Mouse (Mus musculus) 3T3-L1 (cell line): ENCODE measurements at regions not wholly inside any gene's neighbourhood (a gene's known extent, or its start where the extent isn't known, plus 50 kb on each side); places are given as distances from the start of the nearest gene placed in this dataset.

Experiments used
- DNase-seq: peaks from one replicate; pipeline ENCODE4 v3.0.0-alpha.2; 2015; ENCODE audit warnings: low read depth, low spot score

DNA sequence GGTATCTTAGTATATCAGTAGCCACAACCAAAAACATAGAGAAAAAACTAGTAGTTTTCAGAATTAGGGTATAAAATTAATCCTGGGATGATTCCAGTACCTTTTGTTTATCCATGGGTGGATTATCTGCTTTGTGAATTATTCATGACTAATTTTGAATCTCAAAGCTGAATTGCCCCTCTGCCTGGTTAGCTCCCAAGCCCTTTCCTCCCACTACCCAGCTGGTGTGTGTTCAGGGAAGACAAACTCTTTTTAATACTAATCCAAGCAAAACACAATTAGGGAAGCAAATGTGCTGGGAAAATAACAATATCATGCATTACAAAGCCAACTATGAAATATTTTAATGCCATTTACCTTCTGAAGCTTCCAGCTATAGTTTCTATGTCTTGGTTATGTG is 347.4 kb downstream of the Gm43517 start:
- DNase-seq, result no peak

DNA sequence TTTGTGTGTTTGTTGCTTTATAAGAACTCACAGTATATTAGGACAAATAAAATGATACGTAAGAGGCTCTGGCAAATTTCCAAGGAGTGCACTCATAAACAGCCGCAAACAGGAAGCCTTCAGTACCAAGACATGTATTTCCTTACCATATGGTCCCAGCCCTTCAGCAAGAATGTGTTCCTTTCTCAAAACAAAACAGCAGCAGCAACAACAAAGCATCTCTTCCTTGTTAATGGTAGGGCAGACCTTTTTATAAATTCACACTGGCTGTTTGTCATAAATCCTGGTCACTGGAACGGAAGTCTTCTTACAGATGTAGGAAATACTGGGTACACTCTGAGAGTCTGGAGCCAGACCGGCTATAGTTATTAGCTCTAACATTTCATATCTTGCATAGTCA is 352.1 kb downstream of the Gm43517 start:
- DNase-seq, result no peak

DNA sequence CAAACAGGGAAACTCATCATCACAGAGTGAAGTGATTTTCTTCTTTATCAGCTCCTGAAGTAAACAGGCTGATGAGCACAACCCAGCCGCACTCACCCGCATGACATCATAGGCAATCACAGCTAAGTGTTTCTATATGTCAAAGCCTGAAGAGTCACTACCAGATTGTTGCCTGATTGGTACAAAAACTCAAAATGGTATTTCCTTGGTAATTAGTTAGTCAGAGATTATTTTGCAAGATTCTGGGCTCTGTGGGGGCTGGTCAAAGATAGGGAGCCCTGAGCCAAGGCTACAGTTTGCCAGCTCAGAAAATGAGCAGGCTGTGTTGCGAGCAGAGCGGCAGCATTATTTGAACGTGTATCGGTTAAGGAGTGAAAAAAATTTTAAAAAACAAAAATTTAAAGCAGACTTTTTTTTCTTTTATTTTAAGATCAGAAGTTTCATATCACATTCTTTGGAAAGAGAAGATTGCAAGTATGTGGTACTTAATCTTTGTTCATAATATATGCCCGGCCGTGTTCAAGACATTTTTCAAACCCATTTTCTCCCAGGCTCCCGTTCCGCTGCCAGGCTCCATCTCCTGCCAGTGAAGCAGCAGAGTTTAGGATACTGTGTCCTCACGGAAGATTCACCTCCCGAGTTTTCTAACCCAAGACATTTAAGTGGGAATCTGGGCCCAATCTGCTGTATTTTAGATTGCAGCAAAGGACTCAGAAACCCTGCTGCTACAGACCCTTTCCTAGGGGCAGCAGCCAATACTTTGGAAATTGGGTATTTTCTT is 355.2 kb downstream of the Gm43517 start:
- DNase-seq, result no peak

DNA sequence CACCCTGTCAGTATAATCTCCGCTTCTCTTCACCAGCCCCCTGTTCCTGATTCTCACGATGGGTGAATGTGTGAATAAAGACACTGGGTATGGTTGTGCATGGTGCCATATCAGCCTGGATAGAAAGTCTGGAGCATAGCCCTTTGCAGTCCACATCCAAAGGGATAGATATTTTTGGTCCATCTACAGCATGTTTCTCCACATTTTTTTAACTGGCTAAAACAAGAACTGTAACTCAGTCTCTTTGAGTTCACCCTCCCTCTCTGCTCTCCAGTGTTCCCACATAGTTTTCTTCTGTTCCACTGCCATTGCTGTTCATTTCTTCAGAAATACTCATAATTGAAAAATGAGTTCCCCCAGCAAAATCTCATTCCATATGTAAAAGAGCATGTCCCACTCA is 358.4 kb downstream of the Gm43517 start:
- DNase-seq, result no peak

DNA sequence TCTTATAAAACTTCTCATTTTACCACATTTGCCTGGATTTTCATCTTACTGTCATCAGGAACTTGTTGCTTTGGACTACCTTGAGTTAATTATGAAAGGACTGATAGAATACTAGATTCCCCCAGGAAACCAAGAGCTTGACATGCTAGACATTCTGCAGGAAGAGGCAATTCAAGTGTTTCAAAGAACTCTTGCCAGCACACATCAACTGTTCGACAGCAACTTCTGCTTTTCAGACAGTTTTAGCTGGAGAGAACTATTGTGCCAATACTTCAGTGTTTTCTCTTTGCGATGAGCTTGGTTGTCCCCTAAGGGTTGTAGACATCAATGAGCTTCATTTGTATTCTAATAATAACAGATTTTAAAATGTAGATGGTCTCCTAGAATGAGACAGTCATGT is 362.1 kb downstream of the Gm43517 start:
- DNase-seq, result no peak

DNA sequence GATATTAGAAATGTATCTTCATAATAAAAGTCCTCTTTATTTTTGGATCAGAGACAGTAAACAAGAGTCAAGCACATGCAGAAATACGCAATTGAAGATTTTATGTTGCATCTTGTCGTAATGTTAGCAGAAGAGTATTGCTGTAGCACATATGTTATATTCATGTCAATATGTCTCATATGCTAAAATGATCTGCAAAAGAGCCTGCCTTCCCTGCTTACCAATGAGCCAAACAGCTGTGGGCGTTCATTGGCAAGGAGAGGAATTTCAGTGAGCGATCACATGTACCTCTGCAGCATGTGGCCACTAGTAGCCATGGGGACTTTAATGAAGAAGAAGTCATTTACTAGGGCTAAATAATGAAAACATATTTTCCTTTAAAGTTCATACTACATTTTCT is 373.4 kb downstream of the Gm43517 start:
- no peak for DNase-seq

DNA sequence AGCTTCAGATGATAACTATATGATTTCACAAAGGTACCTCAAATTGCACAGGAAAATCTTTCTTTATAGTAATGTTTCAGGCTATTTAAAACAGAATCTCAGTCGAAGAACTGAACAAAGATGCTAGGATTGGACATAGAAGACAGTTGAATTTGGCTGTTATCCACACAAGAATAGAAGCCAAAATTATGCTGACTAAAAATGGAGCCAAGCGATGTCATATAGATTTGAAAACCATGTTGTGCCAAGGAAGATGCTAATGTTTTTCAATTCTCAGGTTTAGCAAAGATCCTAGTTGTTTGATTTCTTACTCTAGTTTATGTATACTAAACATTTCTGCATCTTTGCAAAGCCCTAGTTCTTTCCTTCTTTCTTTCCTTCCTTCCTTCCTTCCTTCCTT is 379.6 kb downstream of the Gm43517 start:
- DNase-seq, result no peak

DNA sequence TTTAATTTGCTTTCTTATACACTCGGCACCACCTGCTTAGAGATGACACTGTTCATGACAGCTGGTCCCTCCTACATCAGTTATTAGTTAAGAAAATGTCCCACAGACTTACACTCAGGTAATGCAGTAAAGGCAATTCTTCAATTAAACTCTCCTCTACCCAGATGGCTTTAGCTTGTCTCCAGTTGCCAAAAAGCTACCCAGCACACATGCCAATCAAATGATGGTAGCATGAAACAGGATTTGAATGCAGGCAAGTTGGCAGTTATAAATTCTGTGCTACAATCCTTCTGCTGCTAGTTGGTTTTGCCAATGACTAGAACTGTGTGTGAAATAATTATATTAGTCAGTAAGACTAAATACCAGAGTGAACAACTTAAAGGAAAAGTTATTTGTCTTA is 423.4 kb downstream of the Gm43517 start:
- DNase-seq, result no peak

DNA sequence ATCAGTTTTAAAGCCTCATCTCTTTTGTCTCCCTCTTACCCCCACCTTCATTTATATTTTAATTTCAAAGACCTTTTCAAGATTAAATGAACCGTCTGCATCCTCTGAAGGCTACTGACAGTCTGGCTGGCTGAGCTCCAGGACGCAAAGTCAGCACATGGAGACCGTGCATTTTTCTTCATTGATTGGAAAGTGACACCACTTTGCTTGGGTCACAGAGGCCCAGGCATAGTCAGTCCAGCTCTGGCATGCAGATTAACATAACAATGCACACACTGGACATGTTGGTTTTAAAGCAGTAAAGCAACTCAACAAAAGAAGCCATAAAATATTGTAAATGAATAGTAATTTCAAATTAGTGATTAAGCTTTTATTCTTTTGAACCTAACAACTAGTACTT is 429.7 kb downstream of the Gm43517 start:
- no peak for DNase-seq

DNA sequence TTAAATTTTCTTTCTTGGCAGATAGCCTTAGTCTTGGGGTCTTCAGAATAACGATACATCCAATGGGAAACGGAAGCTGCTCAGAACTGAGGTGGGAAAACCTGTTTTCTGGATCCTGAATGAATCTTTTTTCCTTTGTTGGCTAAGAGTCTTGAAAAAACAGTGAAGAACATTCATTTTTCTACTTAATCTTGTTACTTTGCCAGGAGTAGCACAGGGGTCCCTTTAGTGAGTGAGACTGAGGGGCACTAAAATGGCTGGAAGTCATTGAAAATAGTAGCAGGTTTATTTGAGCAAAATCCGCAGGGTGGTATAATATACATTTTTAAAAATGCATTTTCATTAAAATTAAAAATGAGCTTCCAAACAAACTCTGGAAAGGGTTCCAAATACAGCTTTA is 442.8 kb downstream of the Gm43517 start:
- no peak for DNase-seq

DNA sequence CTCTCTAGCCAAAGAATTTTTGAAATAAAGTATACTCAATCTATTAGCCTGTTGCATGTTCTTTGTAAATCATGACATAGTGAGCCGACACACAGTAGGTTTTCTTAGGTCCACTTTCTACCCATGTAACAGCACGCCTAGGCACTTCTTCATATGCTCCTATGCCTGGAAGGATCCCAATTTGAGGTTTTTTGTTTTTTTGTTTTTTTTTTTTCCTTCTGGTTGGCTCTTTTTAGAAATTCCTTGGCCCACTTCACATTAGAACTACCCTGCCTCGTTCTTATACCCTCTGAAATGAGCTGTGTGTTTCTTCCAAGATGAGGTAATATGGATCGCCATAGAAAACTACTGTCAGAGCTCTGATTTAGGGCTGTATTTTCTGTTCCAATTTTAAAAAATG is 443.6 kb downstream of the Gm43517 start:
- no peak for DNase-seq

DNA sequence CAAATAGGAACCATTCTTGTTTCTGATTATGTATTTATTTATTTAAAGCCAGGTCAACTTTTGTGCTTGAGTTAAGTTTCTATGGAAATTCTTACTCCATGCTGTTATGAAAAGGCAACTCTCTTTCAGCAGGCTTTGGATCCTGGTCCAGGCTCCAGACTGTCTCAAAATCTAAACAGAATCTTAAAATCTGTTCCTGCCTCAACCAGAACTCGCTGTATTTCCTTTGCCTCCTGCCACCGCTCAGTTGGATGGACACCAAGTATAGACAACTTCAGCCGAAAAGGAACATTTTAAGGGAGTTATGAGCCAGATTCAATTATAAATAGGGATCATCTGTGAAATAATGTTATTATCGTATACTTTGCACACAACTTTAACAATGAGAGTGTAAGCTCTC is 445.7 kb downstream of the Gm43517 start:
- DNase-seq, result no peak

DNA sequence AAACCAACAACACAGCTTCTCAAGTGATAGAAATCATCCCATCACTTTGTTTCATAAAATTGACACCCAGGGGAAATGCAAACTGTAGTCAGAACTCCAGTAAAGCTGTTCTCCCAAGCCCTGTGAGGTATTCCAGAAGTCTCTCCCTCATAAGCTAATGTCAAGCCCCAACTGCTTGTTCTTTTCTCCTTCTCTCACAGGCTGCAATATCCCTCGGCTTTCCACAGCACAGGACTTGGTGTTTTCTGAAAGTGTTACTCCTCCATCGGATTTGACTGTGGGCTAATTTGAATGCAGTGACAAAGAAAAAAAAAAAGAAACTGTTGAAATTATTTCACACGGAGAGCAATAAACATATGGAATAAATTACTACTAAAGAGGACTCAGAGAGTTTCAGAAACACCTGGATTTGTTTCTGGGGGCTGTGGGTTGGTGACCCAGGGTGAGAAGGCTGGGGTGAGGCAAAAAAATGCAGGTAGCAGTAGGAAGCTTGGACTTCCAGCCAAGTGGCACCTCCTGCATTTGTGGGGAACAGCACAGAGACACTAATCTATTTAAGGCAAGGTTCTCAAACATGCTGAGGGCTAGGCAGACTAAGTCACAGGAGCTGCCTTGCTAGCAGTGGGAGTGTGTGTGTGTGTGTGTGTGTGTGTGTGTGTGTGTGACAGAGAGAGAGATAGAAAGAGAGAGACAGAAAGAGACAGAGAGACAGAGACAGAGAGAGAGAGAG is 447.3 kb downstream of the Gm43517 start:
- DNase-seq, result no peak

DNA sequence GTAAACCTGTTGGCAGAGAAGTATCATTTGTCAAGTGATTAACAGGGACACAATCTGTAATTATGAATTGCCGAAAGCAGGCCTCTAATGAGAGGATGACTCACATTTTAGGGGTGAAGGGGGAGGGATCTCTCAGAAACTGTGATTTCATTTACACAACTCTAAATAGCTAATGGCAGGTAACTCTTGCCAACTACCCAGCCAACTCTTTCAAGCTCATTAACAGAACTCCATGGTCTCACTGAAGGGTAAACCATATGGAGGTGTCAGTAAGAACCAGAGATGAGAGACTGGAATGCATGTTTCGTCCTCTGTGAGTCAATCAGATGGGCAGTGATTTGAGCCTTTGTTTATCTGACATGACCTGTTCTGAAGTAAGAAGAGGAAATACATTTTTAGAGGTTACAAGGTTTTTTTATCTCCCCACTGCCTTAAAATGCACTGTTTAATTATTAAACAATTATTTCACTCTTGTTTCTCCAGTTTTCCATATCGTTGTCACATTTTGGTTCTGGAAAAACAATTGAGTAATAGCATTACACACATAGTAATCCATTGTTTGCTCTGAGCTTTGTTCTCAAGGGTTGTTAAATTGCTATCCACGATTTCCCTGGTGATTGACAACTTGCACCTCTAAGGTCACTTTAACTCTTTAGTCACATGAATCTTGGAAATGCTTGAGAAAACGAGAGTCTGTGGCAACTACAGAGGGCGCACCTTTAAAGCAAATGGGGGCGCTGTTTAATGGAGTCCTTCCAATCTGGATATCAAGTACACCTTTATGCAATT is 451.5 kb downstream of the Gm43517 start:
- no peak for DNase-seq

DNA sequence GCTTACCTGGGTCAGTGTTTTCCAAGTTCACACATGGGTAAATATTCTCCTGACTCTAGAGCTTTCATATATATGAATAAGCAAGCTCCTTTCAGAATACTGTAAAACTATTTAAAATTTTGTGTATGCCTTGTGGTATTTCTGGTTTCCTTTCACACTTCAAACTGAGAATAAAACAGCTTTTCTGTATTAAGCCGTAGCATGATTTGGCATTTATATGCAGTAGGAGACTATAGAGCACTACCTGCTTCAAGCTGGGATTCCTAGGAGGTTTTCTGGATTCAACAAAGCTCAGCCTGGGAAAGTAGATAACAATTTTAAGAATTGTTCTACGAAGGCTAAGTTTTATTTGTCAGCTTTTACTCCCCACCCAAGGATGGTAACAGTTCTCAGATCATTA is 500.5 kb downstream of the Gm43517 start:
- no peak for DNase-seq

DNA sequence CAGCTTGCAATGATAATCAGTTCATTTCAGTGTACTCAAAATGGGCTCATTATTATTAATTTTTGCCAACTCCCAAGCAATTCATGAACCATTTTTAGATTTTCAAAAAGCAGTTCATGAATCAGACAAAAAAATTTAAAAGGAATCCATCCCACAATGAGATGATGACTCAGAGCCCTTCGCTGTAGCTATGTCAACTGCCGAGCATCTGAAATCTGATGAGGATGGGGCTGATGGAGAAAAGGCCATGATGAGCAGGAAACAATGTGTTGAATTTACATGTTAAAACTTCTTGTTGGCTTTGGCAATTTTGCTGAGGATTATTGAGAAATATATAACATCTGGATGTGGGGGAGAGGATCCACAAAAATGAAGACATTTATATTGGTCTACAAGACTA is 502.3 kb downstream of the Gm43517 start:
- peak; percentile 81 for DNase-seq

DNA sequence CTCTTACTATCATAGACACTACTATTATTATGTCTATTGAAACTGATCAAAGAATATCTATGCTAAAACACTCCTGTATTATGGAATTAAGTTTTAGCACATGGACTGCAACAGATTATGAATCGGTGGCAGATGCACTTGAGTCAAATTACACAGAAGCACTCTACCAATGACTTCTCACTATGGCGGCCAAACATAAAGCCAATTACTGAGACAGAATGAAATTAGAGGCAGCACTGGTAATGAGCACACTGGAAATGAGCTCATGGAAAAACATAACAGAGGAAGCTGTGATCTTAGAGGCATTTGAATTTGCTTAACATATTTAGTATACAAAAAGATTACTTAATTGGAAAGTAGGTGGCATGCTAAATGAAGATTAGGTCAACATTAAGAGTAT is 512.8 kb downstream of the Gm43517 start:
- DNase-seq, result no peak

DNA sequence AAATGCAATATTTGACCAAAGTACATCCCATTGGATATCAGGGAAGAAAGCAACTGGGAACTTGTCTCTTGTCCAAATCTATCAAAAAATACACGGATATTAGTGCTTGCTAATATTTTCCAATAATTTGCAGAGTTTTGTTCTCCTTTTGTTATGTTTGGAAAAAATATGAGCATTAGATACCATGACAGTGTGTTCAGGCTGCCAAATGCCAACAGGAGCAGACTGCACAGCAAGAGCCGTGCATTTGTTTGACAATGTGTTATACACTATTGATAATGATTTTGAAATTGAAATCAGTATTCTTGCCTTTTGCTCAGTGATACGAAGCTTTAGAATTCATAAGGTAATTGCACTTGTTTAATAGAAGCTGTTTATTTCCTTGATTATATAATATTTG is 530.7 kb downstream of the Gm43517 start:
- no peak for DNase-seq

DNA sequence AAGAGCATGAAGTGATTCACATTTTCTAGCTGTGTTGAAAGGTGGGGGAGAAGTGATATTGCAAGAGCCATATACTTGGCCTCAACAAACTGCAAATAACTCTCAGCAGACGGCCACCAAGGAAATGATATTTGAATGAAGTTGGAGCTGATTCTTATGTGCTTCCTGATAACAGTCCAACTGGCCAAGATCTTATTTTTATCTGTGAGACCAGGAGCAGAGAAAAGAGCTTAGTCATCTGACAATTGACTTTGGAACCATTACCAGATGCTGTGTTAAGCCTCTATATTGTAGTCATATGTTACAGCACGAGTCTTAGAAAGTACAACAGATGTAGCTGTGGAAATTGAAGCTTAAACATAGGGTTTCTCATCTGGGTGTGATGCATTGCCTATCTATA is 536.6 kb downstream of the Gm43517 start:
- DNase-seq, result peak; percentile 66

DNA sequence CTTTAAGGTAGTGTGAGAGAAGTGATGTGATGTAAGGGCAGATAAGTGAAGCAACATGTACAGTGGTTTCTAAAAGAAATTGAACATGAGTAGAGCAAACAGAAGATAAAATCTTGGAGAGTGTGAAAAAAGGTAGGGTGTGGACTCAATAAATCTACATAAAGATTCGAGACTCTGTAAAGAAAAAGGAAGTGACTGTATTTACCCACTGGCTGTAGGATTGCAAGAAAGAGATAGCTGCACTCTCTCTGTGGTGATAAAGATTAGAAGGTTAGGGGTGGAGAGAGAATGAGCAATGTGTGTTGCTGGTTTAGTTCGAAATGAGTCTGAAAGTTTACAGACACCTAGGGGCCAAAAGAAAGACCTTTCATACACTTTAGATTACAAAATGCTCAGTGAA is 555.8 kb downstream of the Gm43517 start:
- no peak for DNase-seq

DNA sequence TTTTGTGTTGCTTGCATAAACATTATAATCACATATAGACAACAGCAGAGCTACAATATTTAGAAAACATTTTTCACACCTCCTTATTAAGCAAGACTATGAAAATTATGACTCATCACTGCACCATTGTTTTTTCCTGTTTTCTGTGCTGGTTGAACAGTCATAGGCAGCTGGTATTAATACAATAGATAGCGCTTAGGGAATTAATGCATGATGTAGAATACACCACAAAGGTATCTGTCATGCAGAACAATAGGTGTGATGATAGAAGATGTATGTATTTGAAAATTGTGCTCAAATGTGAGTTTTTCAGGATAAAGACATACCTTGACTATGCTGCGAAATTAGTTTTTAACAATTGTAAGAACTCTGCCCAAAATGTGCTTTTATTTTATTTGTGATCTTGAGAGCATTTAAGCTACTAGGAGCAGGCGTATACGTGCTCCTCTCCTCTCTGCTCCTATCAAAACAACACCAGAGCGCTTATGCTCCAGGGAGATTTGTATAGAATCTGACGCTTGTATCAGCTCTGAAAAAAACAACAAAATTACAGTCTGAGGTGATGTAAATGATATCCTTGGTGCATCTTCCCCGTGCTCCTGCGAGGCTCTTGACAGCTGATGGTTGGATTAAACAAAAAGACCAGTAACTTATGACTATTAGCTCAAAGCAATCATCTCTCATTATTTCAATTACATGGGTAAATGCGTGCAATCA is 560.1 kb downstream of the Gm43517 start:
- no peak for DNase-seq

DNA sequence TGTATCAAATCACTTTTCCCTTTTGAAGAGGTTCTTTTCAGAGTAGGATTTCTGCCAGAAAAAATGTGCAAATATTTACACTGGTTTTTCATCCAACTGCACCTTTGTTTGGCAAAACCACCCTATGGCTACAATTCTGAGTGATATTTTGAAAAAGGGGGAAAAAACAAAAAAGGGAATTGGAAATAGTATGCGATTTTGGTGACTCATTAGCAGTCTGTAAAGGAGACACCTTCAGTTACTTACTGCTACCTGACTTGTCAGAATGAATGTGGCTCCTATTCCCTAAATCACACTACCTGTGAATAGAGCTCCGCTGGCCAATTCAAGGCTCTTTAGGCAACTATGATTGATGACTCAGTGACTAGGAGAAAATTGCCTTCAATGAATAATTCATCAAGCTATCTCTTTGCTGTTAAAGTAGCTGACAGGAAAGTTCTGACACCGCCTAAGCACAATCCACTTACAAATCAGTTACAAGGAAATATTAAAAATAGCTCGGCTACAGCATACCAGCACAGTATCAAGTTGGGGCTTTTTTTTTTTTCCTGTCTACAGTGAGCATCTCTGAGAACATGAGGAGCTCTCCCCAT is 560.8 kb downstream of the Gm43517 start:
- DNase-seq, result no peak
